Mouse (Mus musculus): Measurements from ENCODE around the gene 1810062G17Rik. TPM values are rescaled to one million over a fixed set of nuclear protein-coding genes. Genes with fewer than 3 reads are reported as not detected.

1810062G17Rik gene
- polyA plus RNA-seq, 1 experiment from 2014 or later, result 4.9 TPM

GRCm38 (mm10) chr3:36524466-36524865 is 48.7 kb downstream of the 1810062G17Rik start:
- TF ChIP-seq CTCF (IDR thresholded peaks at IDR 0.05; ENCODE audit: low read depth), result no peak
- WGBS, result 79% methylated on average over 3 of the region's 3 CpGs
- Histone ChIP-seq H3K9me3 (replicated peaks; ENCODE audit: low read length) (no peaks in the 10 kb centered on the region), H3K27ac (no peak overlapping the region), H3K36me3 (ENCODE audit: insufficient read depth, low read length) (no peaks in the 10 kb centered on the region), H3K27me3 (ENCODE audit: insufficient read depth, low read length) (peaks cover 16% of the 10 kb centered on the region), H3K4me1 (replicated peaks; ENCODE audit: insufficient read depth, low read length) (no peaks in the 10 kb centered on the region), H3K4me2 (ENCODE audit: low read length) (no peak overlapping the region), H3K4me3 (replicated peaks; ENCODE audit: low read depth, low read length) (no peak overlapping the region), H3K9ac (ENCODE audit: low read depth, low read length) (no peak overlapping the region)
- DNase-seq (ENCODE audit: low spot score) (no peak), ATAC-seq (replicated peaks; ENCODE audit: low FRiP score, low read depth) (no peak)

GRCm38 (mm10) chr3:36530345-36530744 is 54.6 kb downstream of the 1810062G17Rik start:
- WGBS, result 72% methylated on average over 6 of the region's 6 CpGs
- no peak overlapping the region for H3K4me3 ChIP-seq (replicated peaks; ENCODE audit: low read depth, low read length)
- no peak overlapping the region for H3K9ac ChIP-seq (ENCODE audit: low read depth, low read length)

GRCm38 (mm10) chr3:36530781-36531180 is 55.0 kb downstream of the 1810062G17Rik start:
- no peak for ATAC-seq (replicated peaks; ENCODE audit: low FRiP score, low read depth)
- WGBS, result 89% methylated on average over 5 of the region's 5 CpGs
- no peaks in the 10 kb centered on the region for H3K9me3 ChIP-seq (replicated peaks; ENCODE audit: low read length)
- H3K4me3 ChIP-seq (replicated peaks; ENCODE audit: low read depth, low read length), result no peak overlapping the region
- no peak for DNase-seq (ENCODE audit: low spot score)
- no peak overlapping the region for H3K27ac ChIP-seq
- no peaks in the 10 kb centered on the region for H3K27me3 ChIP-seq (ENCODE audit: insufficient read depth, low read length)
- H3K4me1 ChIP-seq (replicated peaks; ENCODE audit: insufficient read depth, low read length), result peaks cover 5% of the 10 kb centered on the region; the same call in 1 of the 2 replicates
- H3K9ac ChIP-seq (ENCODE audit: low read depth, low read length), result no peak overlapping the region
- no peak overlapping the region for H3K4me2 ChIP-seq (ENCODE audit: low read length)
- no peaks in the 10 kb centered on the region for H3K36me3 ChIP-seq (ENCODE audit: insufficient read depth, low read length)
- TF ChIP-seq CTCF (IDR thresholded peaks at IDR 0.05; ENCODE audit: low read depth), result no peak

More at GRCm38 (mm10) chr3:36530345-36530744, 54.6 kb downstream of the 1810062G17Rik start:
- no peak overlapping the region for H3K27ac ChIP-seq
- DNase-seq (ENCODE audit: low spot score), result peak; percentile 29
- no peaks in the 10 kb centered on the region for H3K9me3 ChIP-seq (replicated peaks; ENCODE audit: low read length)
- H3K36me3 ChIP-seq (ENCODE audit: insufficient read depth, low read length), result no peaks in the 10 kb centered on the region
- H3K4me1 ChIP-seq (replicated peaks; ENCODE audit: insufficient read depth, low read length), result peaks cover 5% of the 10 kb centered on the region; the same call in 1 of the 2 replicates
- no peaks in the 10 kb centered on the region for H3K27me3 ChIP-seq (ENCODE audit: insufficient read depth, low read length)
- H3K4me2 ChIP-seq (ENCODE audit: low read length), result no peak overlapping the region
- ATAC-seq (replicated peaks; ENCODE audit: low FRiP score, low read depth), result no peak
- TF ChIP-seq CTCF (IDR thresholded peaks at IDR 0.05; ENCODE audit: low read depth), result no peak

GRCm38 (mm10) chr3:36531242-36531641 is 55.5 kb downstream of the 1810062G17Rik start:
- Histone ChIP-seq H3K27me3 (ENCODE audit: insufficient read depth, low read length) (no peaks in the 10 kb centered on the region), H3K36me3 (ENCODE audit: insufficient read depth, low read length) (no peaks in the 10 kb centered on the region), H3K27ac (no peak overlapping the region), H3K4me2 (ENCODE audit: low read length) (no peak overlapping the region), H3K9ac (ENCODE audit: low read depth, low read length) (no peak overlapping the region), H3K4me1 (replicated peaks; ENCODE audit: insufficient read depth, low read length) (peaks cover 5% of the 10 kb centered on the region; the same call in 1 of the 2 replicates), H3K9me3 (replicated peaks; ENCODE audit: low read length) (no peaks in the 10 kb centered on the region), H3K4me3 (replicated peaks; ENCODE audit: low read depth, low read length) (no peak overlapping the region)
- no peak for TF ChIP-seq CTCF (IDR thresholded peaks at IDR 0.05; ENCODE audit: low read depth)
- DNase-seq (ENCODE audit: low spot score) (no peak), ATAC-seq (replicated peaks; ENCODE audit: low FRiP score, low read depth) (no peak)
- 33% methylated on average over 2 of the region's 2 CpGs for WGBS

Small RNA genes lying within 50 kb of the gene (microRNA-seq; reads per million reads assigned to microRNA genes)
- not detected for gene Mir7009

Other genes starting within 250 kb of the 1810062G17Rik start
- gene Anxa5, start within 50 bp of the 1810062G17Rik start, polyA plus RNA-seq (2015; fragmentation: Nextera tagmentation; extraction: Ambion mirVana), result 291 and 326 TPM in 2 replicates
- gene Gm11549, start 45.9 kb downstream of the 1810062G17Rik start, polyA plus RNA-seq (2015; fragmentation: Nextera tagmentation; extraction: Ambion mirVana), result not detected in 2 replicates
- gene Exosc9, start 76.7 kb downstream of the 1810062G17Rik start, polyA plus RNA-seq (2015; fragmentation: Nextera tagmentation; extraction: Ambion mirVana), result 47.5 and 48.6 TPM in 2 replicates
- 74.9 and 81.3 TPM in 2 replicates for gene Ccna2, start 96.2 kb downstream of the 1810062G17Rik start, polyA plus RNA-seq (2015; fragmentation: Nextera tagmentation; extraction: Ambion mirVana)
- 14.3 and 15.1 TPM in 2 replicates for gene Bbs7, start 137.5 kb downstream of the 1810062G17Rik start, polyA plus RNA-seq (2015; fragmentation: Nextera tagmentation; extraction: Ambion mirVana)
- 5.5 and 6.0 TPM in 2 replicates for gene Trpc3, start 214.2 kb downstream of the 1810062G17Rik start, polyA plus RNA-seq (2015; fragmentation: Nextera tagmentation; extraction: Ambion mirVana)

All from kidney, postnatal 0 days (tissue).